Mouse (Mus musculus) heart, adult 2 months (tissue): ENCODE measurements around the gene Gm13279.
A peak's percentile ranks its signal among the peaks of the same experiment; 100 is the strongest.

ENCODE experiments used
- CTCF ChIP-seq: fragments of 200-600 bp; IDR thresholded peaks from 2 replicates; pipeline ENCODE4 v1.8.1; 2022; ENCODE audit warnings: antibody characterized with exemption, mild to moderate bottlenecking, moderate library complexity
- EP300 ChIP-seq: fragments of 200-500 bp; IDR thresholded peaks from 2 replicates; pipeline ENCODE4 v1.6.1; 2011; ENCODE audit warnings: low read depth, low read length, control low read depth; ENCODE audit not compliant: insufficient read depth
- POLR2A ChIP-seq: fragments of 200-500 bp; IDR thresholded peaks from 2 replicates; pipeline ENCODE4 v1.6.1; 2011; ENCODE audit warnings: mild to moderate bottlenecking, low read depth, low read length, control low read depth; ENCODE audit not compliant: insufficient read depth

DNA sequence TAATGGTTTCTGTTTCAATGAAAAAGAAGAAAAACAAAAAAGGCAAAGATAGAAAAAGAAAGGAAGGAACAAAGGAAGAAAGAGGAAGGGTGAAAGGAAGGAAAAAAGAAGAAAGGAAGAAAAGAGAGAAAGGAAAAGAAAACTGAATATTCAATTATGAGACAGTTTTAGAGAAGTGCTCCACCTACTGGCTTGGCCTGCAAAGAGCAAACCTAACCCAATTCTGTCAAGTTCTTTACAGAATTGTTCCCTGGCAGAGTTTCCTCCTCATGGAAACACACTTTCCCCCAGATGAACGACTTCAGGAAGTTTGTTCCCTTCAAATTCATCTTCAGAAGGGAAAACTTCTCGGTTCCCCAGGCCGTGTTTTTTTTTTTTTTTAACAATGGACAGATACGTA, 25.8 kb downstream of the Gm13279 start:
- peak; percentile 67 for TF ChIP-seq CTCF
- no peak for TF ChIP-seq POLR2A
- TF ChIP-seq EP300 = no peak
